Mouse (Mus musculus) cerebellum, adult 2 months (tissue): ENCODE results near the gene Cxcr1. TPM values are rescaled to one million over a fixed set of nuclear protein-coding genes. Genes with fewer than 3 reads are reported as not detected.

Experiments
- DNase-seq, 2 experiments: peaks; one replicate each; pipeline ENCODE4 v3.0.0; 2021
- H3K27ac ChIP-seq: fragments of 200-500 bp; 2 replicates; pipeline ENCODE4 v1.5.1; 2012; ENCODE audit warnings: low read length, control low read depth, inconsistent platforms; ENCODE audit not compliant: insufficient read depth
- H3K27me3 ChIP-seq: fragments of 200-500 bp; 2 replicates; pipeline ENCODE4 v1.6.1; 2012; ENCODE audit warnings: inconsistent platforms, mild to moderate bottlenecking, low read length, moderate library complexity; ENCODE audit not compliant: control insufficient read depth, insufficient read depth
- H3K4me1 ChIP-seq: fragments of 200-500 bp; 2 replicates; pipeline ENCODE4 v1.6.1; 2011; ENCODE audit warnings: low read length; ENCODE audit not compliant: control insufficient read depth, insufficient read depth
- H3K4me3 ChIP-seq: fragments of 200-500 bp; replicated peaks from 2 replicates; pipeline ENCODE3; 2011; ENCODE audit warnings: mild to moderate bottlenecking, low read depth, low read length, control low read depth; ENCODE audit not compliant: insufficient read depth
- CTCF ChIP-seq: fragments of 200-500 bp; IDR thresholded peaks from 2 replicates; pipeline ENCODE4 v1.5.1; 2011; ENCODE audit warnings: low read depth, mild to moderate bottlenecking, control low read depth, low read length, moderate library complexity, borderline replicate concordance; ENCODE audit not compliant: insufficient read depth
- POLR2A ChIP-seq: fragments of 200-500 bp; IDR thresholded peaks from 2 replicates; pipeline ENCODE4 v1.6.1; 2011; ENCODE audit warnings: low read length, control low read depth, borderline replicate concordance; ENCODE audit not compliant: insufficient read depth
- WGBS: fragments of 180-500 bp; shearing (Covaris S2); methylation state at CpG from one replicate; pipeline ENCODE4 v1.1.7; 2018; 5-methylcytosine and 5-hydroxymethylcytosine counted together
- polyA plus RNA-seq: library from polyadenylated mRNA; depleted of rRNA; stranded (reverse); fragments of >200 nt; gene quantifications from 2 replicates; pipeline ENCODE4 v1.2.3, GENCODE M21; 2012

Gene Cxcr1
- polyA plus RNA-seq, 1 experiment, result not detected

DNA sequence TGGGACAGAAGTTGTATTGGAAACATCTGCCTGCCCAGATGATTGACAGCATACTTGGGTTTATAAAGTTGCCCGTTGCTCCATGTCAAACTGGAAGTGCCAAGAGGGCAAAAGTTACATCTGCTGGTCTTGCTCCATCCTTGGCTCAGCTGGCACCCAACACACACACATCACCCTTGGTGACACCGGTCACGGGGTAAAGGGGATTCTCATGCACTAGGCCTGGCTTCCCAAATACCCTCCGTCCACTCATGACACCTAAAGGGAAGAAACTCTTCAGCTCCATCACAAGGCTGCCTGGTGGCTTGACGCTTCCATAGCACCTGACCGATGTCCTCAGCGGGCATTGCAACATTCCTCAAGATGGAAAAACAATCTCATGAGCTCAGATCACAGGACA, 4.0 kb downstream of the Cxcr1 start:
- 88% methylated on average over 7 of the region's 7 CpGs for WGBS
- H3K4me1 ChIP-seq, result no peaks in the 10 kb centered on the region
- TF ChIP-seq POLR2A (no peak), CTCF (no peak)

GRCm38 (mm10) chr1:74183006-74183405, 11.4 kb downstream of the Cxcr1 start:
- Histone ChIP-seq H3K27ac (no peak overlapping the region), H3K4me3 (no peak overlapping the region), H3K4me1 (no peaks in the 10 kb centered on the region), H3K27me3 (no peaks in the 10 kb centered on the region)
- no peak for DNase-seq
- 48% methylated on average over 2 of the region's 2 CpGs for WGBS
- TF ChIP-seq POLR2A (no peak), CTCF (no peak)

More for the DNA sequence above, 4.0 kb downstream of the Cxcr1 start:
- Histone ChIP-seq H3K27ac (no peak overlapping the region), H3K27me3 (no peaks in the 10 kb centered on the region), H3K4me3 (no peak overlapping the region)
- no peak for DNase-seq

DNA sequence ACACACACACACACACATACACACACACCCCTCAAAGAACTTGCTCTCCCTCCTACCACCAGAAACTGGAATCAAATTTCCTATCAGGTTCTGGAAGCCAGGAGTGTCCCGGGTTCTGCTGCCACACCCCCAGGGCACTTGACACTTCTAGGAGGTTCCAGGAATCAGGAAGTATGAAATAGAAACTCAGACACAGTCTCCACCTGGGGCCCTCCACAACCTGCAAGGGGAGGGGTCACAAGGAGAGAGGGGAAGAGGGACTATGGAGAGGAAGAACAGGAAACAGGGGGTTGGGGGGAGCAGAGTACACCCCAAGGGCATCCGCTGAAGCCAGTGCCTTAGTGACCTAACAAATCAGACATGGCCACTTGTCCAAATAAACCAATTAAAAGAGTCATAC, 13.0 kb downstream of the Cxcr1 start:
- H3K4me3 ChIP-seq, result no peak overlapping the region
- 78% methylated on average over 2 of the region's 2 CpGs for WGBS
- H3K27me3 ChIP-seq, result no peaks in the 10 kb centered on the region
- H3K4me1 ChIP-seq, result no peaks in the 10 kb centered on the region
- no peak for DNase-seq
- no peak overlapping the region for H3K27ac ChIP-seq
- no peak for TF ChIP-seq CTCF
- no peak for TF ChIP-seq POLR2A

GRCm38 (mm10) chr1:74179624-74180408, 14.6 kb downstream of the Cxcr1 start:
- Histone ChIP-seq H3K4me1 (no peaks in the 10 kb centered on the region), H3K4me3 (no peak overlapping the region), H3K27me3 (no peaks in the 10 kb centered on the region), H3K27ac (no peak overlapping the region)
- WGBS, result 49% methylated on average over 9 of the region's 9 CpGs
- TF ChIP-seq POLR2A (no peak), CTCF (no peak)
- DNase-seq, result no peak

DNA sequence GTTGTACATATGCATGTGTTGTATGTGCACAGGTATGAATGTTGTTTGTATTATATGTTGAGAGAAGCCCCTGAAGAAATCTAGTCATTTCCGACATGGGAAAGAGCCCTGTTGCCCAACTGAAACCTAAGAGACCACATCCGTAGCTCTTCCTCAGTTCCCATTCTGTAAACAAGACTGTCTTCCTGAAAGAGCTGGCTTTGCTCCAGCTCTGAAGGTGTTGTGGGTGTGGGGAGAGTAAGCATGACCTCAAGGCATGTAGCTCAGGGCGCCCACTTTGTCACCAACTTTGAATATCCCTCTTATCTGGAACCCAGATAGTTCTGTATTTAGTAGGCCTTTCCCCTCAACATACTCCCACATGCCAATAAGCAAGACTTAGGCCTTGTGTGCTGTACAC, 15.8 kb downstream of the Cxcr1 start:
- H3K4me3 ChIP-seq, result no peak overlapping the region
- no peaks in the 10 kb centered on the region for H3K27me3 ChIP-seq
- DNase-seq, result no peak
- H3K4me1 ChIP-seq, result no peaks in the 10 kb centered on the region
- no peak overlapping the region for H3K27ac ChIP-seq
- TF ChIP-seq POLR2A (no peak), CTCF (no peak)
- 88% methylated on average over 3 of the region's 3 CpGs for WGBS

DNA sequence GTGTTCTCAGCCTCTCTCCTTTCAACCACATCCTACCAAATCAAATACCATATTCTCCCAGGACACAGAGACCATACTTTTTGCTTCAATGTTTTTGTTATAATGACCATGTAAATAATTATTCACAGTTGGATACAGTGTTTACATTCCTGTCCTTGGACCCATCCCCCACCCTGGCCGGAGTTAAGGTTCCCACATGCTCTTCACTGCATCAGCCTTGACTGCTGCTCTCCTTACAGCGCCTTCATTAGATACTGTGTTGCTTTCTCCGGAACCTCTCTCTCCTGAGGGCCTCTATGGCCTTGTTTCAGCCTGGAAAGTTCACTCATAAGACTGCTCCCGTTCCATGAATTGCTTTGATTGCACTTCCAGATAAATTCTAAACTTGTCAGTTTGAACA, 18.7 kb downstream of the Cxcr1 start:
- Histone ChIP-seq H3K27me3 (no peaks in the 10 kb centered on the region), H3K27ac (no peak overlapping the region)
- 80% methylated on average over 4 of the region's 4 CpGs for WGBS

GRCm38 (mm10) chr1:74172722-74173121, 21.7 kb downstream of the Cxcr1 start:
- TF ChIP-seq CTCF (no peak), POLR2A (no peak)
- WGBS, result 85% methylated on average over 3 of the region's 3 CpGs
- no peaks in the 10 kb centered on the region for H3K27me3 ChIP-seq

More for the DNA sequence above, 18.7 kb downstream of the Cxcr1 start:
- no peak for DNase-seq
- Histone ChIP-seq H3K4me1 (no peaks in the 10 kb centered on the region), H3K4me3 (no peak overlapping the region)
- TF ChIP-seq CTCF, result no peak
- TF ChIP-seq POLR2A, result no peak

GRCm38 (mm10) chr1:74169721-74170120, 24.7 kb downstream of the Cxcr1 start:
- H3K4me1 ChIP-seq, result no peaks in the 10 kb centered on the region
- DNase-seq, result no peak
- H3K27ac ChIP-seq, result no peak overlapping the region
- no peak for TF ChIP-seq POLR2A
- no peak for TF ChIP-seq CTCF
- 95% methylated on average over 3 of the region's 3 CpGs for WGBS
- H3K4me3 ChIP-seq, result no peak overlapping the region
- no peaks in the 10 kb centered on the region for H3K27me3 ChIP-seq

More at GRCm38 (mm10) chr1:74172722-74173121, 21.7 kb downstream of the Cxcr1 start:
- Histone ChIP-seq H3K27ac (no peak overlapping the region), H3K4me1 (no peaks in the 10 kb centered on the region), H3K4me3 (no peak overlapping the region)
- no peak for DNase-seq
